Comparison of ENCODE assay signal across 13 mouse cellular contexts in the genomic region with DNA sequence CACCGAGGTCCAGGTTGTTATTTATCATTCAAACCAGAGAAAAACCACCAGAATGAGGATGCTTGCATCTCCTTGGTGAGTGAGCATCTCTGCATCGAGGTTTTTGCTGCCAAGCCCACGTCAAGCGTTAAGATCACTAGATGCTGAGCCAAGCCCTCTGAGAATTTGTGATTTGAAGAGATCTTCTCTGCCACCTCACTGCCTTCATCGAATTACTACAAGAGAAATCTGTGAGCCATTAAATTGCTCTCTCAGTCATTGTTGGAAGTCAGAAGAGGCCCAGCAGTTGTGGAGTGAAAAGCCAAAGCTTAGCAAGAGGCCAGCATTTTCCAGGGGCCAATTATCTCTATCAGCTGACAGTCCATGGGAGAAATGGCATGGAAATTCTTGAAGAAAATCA.
"Had no signal": no experiment of that assay in that cellular context is flagged by ENCODE, and none has a peak within 500 bp of the region (broad histone marks: within the 10 kb centered on the region; RNA-seq: fewer than 3 reads in every experiment).

No protein-coding gene starts in this region.

- H3K36me3 ChIP-seq: liver, embryonic 13.5 days; midbrain, embryonic 12.5 days; stomach, embryonic 15.5 days had no signal

- H3K9ac ChIP-seq: liver, embryonic 13.5 days; midbrain, embryonic 12.5 days; stomach, embryonic 15.5 days had no signal

- H3K4me3 ChIP-seq: liver, embryonic 13.5 days; midbrain, embryonic 12.5 days; stomach, embryonic 15.5 days had no signal

- ATAC-seq: midbrain, embryonic 16.5 days had no signal

- H3K4me2 ChIP-seq: liver, embryonic 13.5 days; midbrain, embryonic 12.5 days; stomach, embryonic 15.5 days had no signal

- H3K27me3 ChIP-seq: liver, embryonic 13.5 days; midbrain, embryonic 12.5 days; stomach, embryonic 15.5 days had no signal

- H3K27ac ChIP-seq: liver, embryonic 13.5 days; midbrain, embryonic 12.5 days; stomach, embryonic 15.5 days had no signal

- H3K9me3 ChIP-seq: liver, embryonic 13.5 days; midbrain, embryonic 12.5 days; stomach, embryonic 15.5 days had no signal

- H3K4me1 ChIP-seq: liver, embryonic 13.5 days; midbrain, embryonic 12.5 days; stomach, embryonic 15.5 days had no signal

- DNase-seq: kidney, adult 9 months; kidney, postnatal 14 days; kidney, postnatal 4 days; liver, embryonic 13.5 days; lung, adult 2 months; lung, postnatal 14 days; lung, postnatal 4 days; right cerebral cortex, postnatal 25 days; spleen, adult 18-20 months; thymus, postnatal 25 days had no signal
